Mouse (Mus musculus) MEL (cell line): ENCODE data around the gene Gipc3.

Source experiments
- GATA1 ChIP-seq: IDR thresholded peaks from 2 replicates; pipeline ENCODE4 v1.6.1; 2011; ENCODE audit warnings: low read depth, low read length, improper control_type of control experiment
- JUND ChIP-seq: IDR thresholded peaks from 2 replicates; pipeline ENCODE4 v1.6.1; 2011; ENCODE audit warnings: low read depth, mild to moderate bottlenecking, improper control_type of control experiment, low read length
- MAX ChIP-seq: IDR thresholded peaks from 2 replicates; pipeline ENCODE4 v1.6.1; 2011; ENCODE audit warnings: low read length, improper control_type of control experiment
- MYC ChIP-seq: IDR thresholded peaks from 2 replicates; pipeline ENCODE4 v1.6.1; 2011; ENCODE audit warnings: low read depth, mild to moderate bottlenecking, low read length, improper control_type of control experiment, moderate library complexity

DNA sequence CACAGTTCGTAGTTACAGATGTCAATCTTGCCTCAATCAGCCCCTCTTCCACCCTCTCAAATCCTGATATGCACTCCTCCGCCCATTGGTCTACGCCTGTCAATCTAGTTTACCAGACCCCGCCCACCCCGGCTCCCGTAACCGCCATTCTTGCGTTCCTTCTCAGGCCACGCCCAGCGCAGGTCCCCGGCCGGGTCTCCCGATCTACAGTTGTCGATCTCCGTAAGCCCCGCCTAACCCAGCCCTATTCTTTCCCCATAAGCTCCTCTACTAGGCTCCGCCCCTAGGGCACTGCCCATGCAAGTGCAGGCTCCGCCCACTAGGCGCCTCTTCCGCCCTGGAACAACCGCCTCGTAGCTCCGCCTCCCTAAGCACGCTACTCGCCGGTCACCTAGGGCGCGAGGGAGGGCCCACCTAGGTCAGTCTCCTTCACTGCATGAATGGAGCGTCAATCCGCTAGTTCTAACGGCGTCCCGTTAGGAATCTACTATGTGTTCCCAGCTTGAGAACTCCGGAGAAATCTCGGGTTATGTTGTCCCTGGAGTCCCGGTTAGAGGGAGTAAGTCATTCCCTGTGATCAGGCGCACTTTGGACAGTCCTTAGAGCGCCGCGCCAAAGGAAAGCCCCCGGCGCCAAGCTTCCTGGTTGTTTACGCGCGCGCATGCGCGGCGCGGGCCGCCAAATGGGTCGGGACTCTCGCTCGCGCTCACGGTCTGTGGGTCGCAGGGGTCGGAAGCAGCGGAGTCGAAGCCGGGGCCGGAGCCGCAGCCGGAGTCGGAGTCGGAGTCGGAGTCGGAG is 22.3 kb downstream of the Gipc3 start, which contains the start of gene Cactin:
- peak; percentile 100 for TF ChIP-seq MAX
- peak; percentile 71 for TF ChIP-seq GATA1
- no peak for TF ChIP-seq JUND
- TF ChIP-seq MYC: peak; percentile 84
